Mouse (Mus musculus) ES-Bruce4 (cell line): ENCODE measurements at regions not wholly inside any gene's neighbourhood (a gene's known extent, or its start where the extent isn't known, plus 50 kb on each side); places are given as distances from the start of the nearest gene placed in this dataset.

Experiments used
- CTCF ChIP-seq: IDR thresholded peaks from one replicate; pipeline ENCODE4 v1.8.1; 2011; ENCODE audit warnings: low read depth, low read length
- EP300 ChIP-seq: IDR thresholded peaks from 2 replicates; pipeline ENCODE4 v1.6.1; 2011; ENCODE audit warnings: low read depth, low read length; ENCODE audit not compliant: insufficient read depth
- POLR2A ChIP-seq: IDR thresholded peaks from one replicate; pipeline ENCODE4 v1.8.1; 2011; ENCODE audit warnings: low read length; ENCODE audit not compliant: insufficient read depth

DNA sequence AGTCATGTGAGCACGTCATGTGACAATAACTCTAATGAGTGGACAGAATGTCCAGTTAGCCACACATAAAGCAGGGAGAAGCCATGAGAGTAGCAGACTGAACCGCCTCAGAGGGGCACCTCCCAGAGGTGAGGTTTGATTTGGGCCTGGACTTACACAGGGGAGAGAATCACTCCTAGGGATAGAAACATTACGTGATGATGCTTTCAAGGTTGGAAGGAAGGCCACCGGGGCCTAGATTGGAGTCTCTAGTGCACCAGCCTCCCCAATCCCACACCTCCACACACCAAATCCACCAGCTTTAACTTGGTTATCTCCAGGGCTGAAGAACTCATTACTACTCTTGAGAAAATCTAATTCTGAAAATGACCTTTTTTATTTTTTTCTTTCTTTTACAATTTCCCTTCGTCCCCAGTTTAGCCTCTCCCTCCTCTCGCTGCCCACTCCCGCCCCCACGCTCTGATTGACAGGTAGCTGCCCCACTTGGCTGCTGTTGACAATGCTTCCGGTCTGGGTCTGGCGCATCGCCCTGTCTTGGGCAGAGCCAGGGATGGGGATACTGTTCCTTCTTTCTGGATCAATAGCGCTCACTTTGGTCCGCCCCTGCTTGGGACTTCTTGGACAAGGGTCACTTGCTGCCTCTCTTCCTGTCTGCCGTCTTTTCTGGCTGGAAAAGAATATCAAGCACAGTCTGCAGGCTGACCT is 87.8 kb upstream of the Mvb12b start:
- no peak for TF ChIP-seq CTCF
- no peak for TF ChIP-seq EP300
- TF ChIP-seq POLR2A = no peak
